Mouse (Mus musculus) spleen, adult 10 weeks (tissue): ENCODE data around the gene Olfr307. TPM values are rescaled to one million over a fixed set of nuclear protein-coding genes. Genes with fewer than 3 reads are reported as not detected.

Experiments
- polyA plus RNA-seq: library from polyadenylated mRNA; stranded (reverse); fragments of 350-450 nt; fragmentation: Illumina TruSeq; extraction: RNeasy Lipid Tissue Mini Kit (QIAGEN cat#74804); gene quantifications from one replicate; pipeline ENCODE4 v1.2.3, GENCODE M21; 2015; ENCODE audit warnings: low replicate concordance; ENCODE audit not compliant: insufficient read depth

The Olfr307 gene
- polyA plus RNA-seq, result not detected

GRCm38 (mm10) chr7:86337486-86337885 is at the start of gene Olfr307:
Olfr307 (minus strand) TSS chr7:86337586.

GRCm38 (mm10) chr7:86386558-86386957 is 49.2 kb upstream of the Olfr307 start, which contains the start of gene Olfr304:
Olfr304 (minus strand) TSS chr7:86386658.

GRCm38 (mm10) chr7:86366828-86367227 is 29.4 kb upstream of the Olfr307 start, which contains the start of gene Olfr305:
Olfr305 (minus strand) TSS chr7:86366928.

GRCm38 (mm10) chr7:86325530-86325929 is 11.9 kb downstream of the Olfr307 start, which contains the start of gene Olfr308:
Olfr308 (minus strand) TSS chr7:86325630.

GRCm38 (mm10) chr7:86313608-86314007 is 23.8 kb downstream of the Olfr307 start, which contains the start of gene Olfr309:
Olfr309 (minus strand) TSS chr7:86313708.

Other genes with a start within 250 kb of the Olfr307 start
- gene Vmn2r75, start 165.8 kb downstream of the Olfr307 start, polyA plus RNA-seq, result not detected
- not detected for gene Vmn2r76, start 91.3 kb downstream of the Olfr307 start, polyA plus RNA-seq
- gene Olfr310, start 60.4 kb downstream of the Olfr307 start, polyA plus RNA-seq, result not detected
- gene Olfr309, start 23.9 kb downstream of the Olfr307 start, polyA plus RNA-seq, result not detected
- gene Olfr308, start 12.0 kb downstream of the Olfr307 start, polyA plus RNA-seq, result not detected
- not detected for gene Olfr305, start 29.3 kb upstream of the Olfr307 start, polyA plus RNA-seq
- not detected for gene Olfr304, start 49.1 kb upstream of the Olfr307 start, polyA plus RNA-seq
- gene Olfr303, start 60.2 kb upstream of the Olfr307 start, polyA plus RNA-seq, result not detected
- not detected for gene Olfr301, start 66.3 kb upstream of the Olfr307 start, polyA plus RNA-seq
- gene Olfr299, start 122.3 kb upstream of the Olfr307 start, polyA plus RNA-seq, result not detected
- not detected for gene Olfr298, start 154.9 kb upstream of the Olfr307 start, polyA plus RNA-seq
- not detected for gene Olfr297, start 182.4 kb upstream of the Olfr307 start, polyA plus RNA-seq
- not detected for gene Olfr295, start 246.3 kb upstream of the Olfr307 start, polyA plus RNA-seq